ENCODE assay signal across 13 mouse cellular contexts in the genomic region with DNA sequence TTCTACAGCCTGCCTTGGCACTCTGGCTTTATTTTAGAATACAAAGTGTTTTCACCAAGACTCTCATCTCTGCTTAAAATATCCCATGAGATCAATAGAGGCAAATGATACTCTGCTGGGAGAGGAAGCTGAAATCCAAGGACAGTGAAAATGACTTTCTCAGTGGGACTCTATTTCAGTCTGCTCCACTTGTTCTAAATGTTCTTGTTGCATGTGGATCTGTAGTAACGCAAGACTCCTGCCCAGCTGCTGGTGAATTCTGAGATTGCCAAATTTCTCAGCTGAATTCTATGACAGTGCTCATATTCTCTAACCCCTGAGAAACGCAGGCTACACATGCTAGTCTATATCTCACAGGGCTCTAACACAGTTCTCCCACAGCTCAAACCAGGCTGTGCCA.
"Had no signal": no experiment of that assay in that cellular context is flagged by ENCODE, and none has a peak within 500 bp of the region (broad histone marks: within the 10 kb centered on the region; RNA-seq: fewer than 3 reads in every experiment).

No protein-coding gene starts in this region.

- H3K4me3 ChIP-seq: limb, embryonic 10.5 days; midbrain, embryonic 10.5 days; myocyte; neural tube, embryonic 15.5 days had no signal

- H3K27me3 ChIP-seq: neural tube, embryonic 15.5 days had no signal

- H3K4me1 ChIP-seq: limb, embryonic 10.5 days; midbrain, embryonic 10.5 days; neural tube, embryonic 15.5 days had no signal

- DNase-seq: kidney, adult 8-10 months; kidney, postnatal 25 days; lung, embryonic 14.5 days; lung, postnatal 10 days; lung, postnatal 4 days; midbrain, embryonic 14.5 days; right cerebral cortex, postnatal 4 days; thymus, adult 18-20 months had no signal

- H3K9me3 ChIP-seq: limb, embryonic 10.5 days; midbrain, embryonic 10.5 days; neural tube, embryonic 15.5 days had no signal

- H3K9ac ChIP-seq: lung, embryonic 14.5 days; neural tube, embryonic 15.5 days had no signal

- H3K27ac ChIP-seq: limb, embryonic 10.5 days; midbrain, embryonic 10.5 days; neural tube, embryonic 15.5 days; stomach, postnatal 0 days had no signal
